Mouse (Mus musculus) liver, embryonic 16.5 days (tissue): ENCODE data around the gene Nhlrc4. TPM values are rescaled to one million over a fixed set of nuclear protein-coding genes. Genes with fewer than 3 reads are reported as not detected.
A peak's percentile ranks its signal among the peaks of the same experiment; 100 is the strongest.

ENCODE experiments used
- ATAC-seq: fragments of 200-750 bp; cut with Nextera tagmentation; 2 replicates; pipeline ENCODE4 v1.8.0; 2017; ENCODE audit warnings: low read depth, mild to moderate bottlenecking, moderate number of reproducible peaks, moderate library complexity
- H3K27ac ChIP-seq: fragments of 300-500 bp; sonication (generic); 2 replicates; pipeline ENCODE4 v1.5.1; 2014; ENCODE audit warnings: mild to moderate bottlenecking, low read length
- H3K27me3 ChIP-seq: fragments of 300-500 bp; sonication (generic); 2 replicates; pipeline ENCODE4 v1.6.1; 2014; ENCODE audit warnings: low read depth, low read length, mixed read lengths; ENCODE audit not compliant: control insufficient read depth, insufficient read depth
- H3K36me3 ChIP-seq: fragments of 300-500 bp; sonication (generic); 2 replicates; pipeline ENCODE4 v1.6.1; 2014; ENCODE audit warnings: mild to moderate bottlenecking; ENCODE audit not compliant: control insufficient read depth, insufficient read depth
- H3K4me1 ChIP-seq: fragments of 300-500 bp; sonication (generic); 2 replicates; pipeline ENCODE4 v1.6.1; 2014; ENCODE audit warnings: low read depth, low read length, mixed read lengths; ENCODE audit not compliant: control insufficient read depth
- H3K4me2 ChIP-seq: fragments of 300-500 bp; sonication (generic); 2 replicates; pipeline ENCODE4 v1.6.1; 2014; ENCODE audit warnings: low read depth, low read length, mixed read lengths
- H3K4me3 ChIP-seq: fragments of 300-500 bp; sonication (generic); 2 replicates; pipeline ENCODE4 v1.5.1; 2014; ENCODE audit warnings: low read depth, mild to moderate bottlenecking, low read length
- H3K9ac ChIP-seq: fragments of 300-500 bp; sonication (generic); 2 replicates; pipeline ENCODE4 v1.6.1; 2014; ENCODE audit warnings: low read depth, low read length
- H3K9me3 ChIP-seq: fragments of 300-500 bp; sonication (generic); replicated peaks from 2 replicates; pipeline ENCODE4 v1.6.1; 2016; ENCODE audit warnings: low read length; ENCODE audit not compliant: control insufficient read depth
- WGBS: fragments of 180-500 bp; shearing (Covaris S2); extraction: QIAGEN DNeasy Blood & Tissue Kit; methylation state at CpG from one replicate; pipeline ENCODE4 v1.1.7; 2014; ENCODE audit not compliant: insufficient replicate concordance; 5-methylcytosine and 5-hydroxymethylcytosine counted together
- polyA plus RNA-seq: library from polyadenylated mRNA; unstranded; fragments of >200 nt; fragmentation: Nextera tagmentation; extraction: Ambion mirVana; gene quantifications from 2 replicates; pipeline ENCODE4 v1.2.1, GENCODE M21; 2015

Gene Nhlrc4
- polyA plus RNA-seq, 1 experiment from 2014 or later: 7.8 TPM

- H3K4me2 ChIP-seq: no peak overlapping the region
- H3K27ac ChIP-seq: no peak overlapping the region
- H3K4me3 ChIP-seq: no peak overlapping the region
- no peaks in the 10 kb centered on the region for H3K9me3 ChIP-seq
- 79% methylated on average over 5 of the region's 5 CpGs for WGBS
- H3K4me1 ChIP-seq: peaks cover 23% of the 10 kb centered on the region
- H3K36me3 ChIP-seq: no peaks in the 10 kb centered on the region
- no peak overlapping the region for H3K9ac ChIP-seq
- no peak for ATAC-seq
- no peaks in the 10 kb centered on the region for H3K27me3 ChIP-seq
Observed at GRCm38 (mm10) chr17:25980854-25981253, 36.1 kb upstream of the Nhlrc4 start.

GRCm38 (mm10) chr17:25979829-25980738 is 35.3 kb upstream of the Nhlrc4 start:
- H3K9me3 ChIP-seq: no peaks in the 10 kb centered on the region
- no peak overlapping the region for H3K9ac ChIP-seq
- peak; percentile 59 for ATAC-seq
- H3K4me3 ChIP-seq: no peak overlapping the region
- H3K4me2 ChIP-seq: no peak overlapping the region
- H3K36me3 ChIP-seq: no peaks in the 10 kb centered on the region
- H3K27me3 ChIP-seq: no peaks in the 10 kb centered on the region
- H3K4me1 ChIP-seq: peaks cover 21% of the 10 kb centered on the region
- no peak overlapping the region for H3K27ac ChIP-seq
- WGBS: 79% methylated on average over 5 of the region's 5 CpGs

- Histone ChIP-seq H3K4me3 (no peak overlapping the region), H3K4me2 (no peak overlapping the region), H3K9me3 (no peaks in the 10 kb centered on the region), H3K27me3 (no peaks in the 10 kb centered on the region), H3K9ac (no peak overlapping the region), H3K36me3 (no peaks in the 10 kb centered on the region), H3K27ac (peak overlapping the region; percentile 64), H3K4me1 (peaks cover 27% of the 10 kb centered on the region)
- WGBS: 64% methylated on average over 4 of the region's 4 CpGs
- ATAC-seq: no peak
Observed at GRCm38 (mm10) chr17:25970954-25971707, 26.4 kb upstream of the Nhlrc4 start.

- Histone ChIP-seq H3K4me2 (no peak overlapping the region), H3K9ac (no peak overlapping the region), H3K27ac (peak overlapping the region; percentile 64), H3K36me3 (no peaks in the 10 kb centered on the region), H3K9me3 (no peaks in the 10 kb centered on the region), H3K4me3 (no peak overlapping the region), H3K4me1 (peaks cover 27% of the 10 kb centered on the region), H3K27me3 (no peaks in the 10 kb centered on the region)
- no peak for ATAC-seq
- WGBS: 83% methylated on average over 9 of the region's 9 CpGs
Observed at GRCm38 (mm10) chr17:25970448-25970847, 25.7 kb upstream of the Nhlrc4 start.

- peaks cover 43% of the 10 kb centered on the region for H3K4me1 ChIP-seq
- no peak overlapping the region for H3K4me3 ChIP-seq
- H3K27ac ChIP-seq: peak overlapping the region; percentile 65
- peaks cover 5% of the 10 kb centered on the region; the same call in 1 of the 2 replicates for H3K36me3 ChIP-seq
- no peaks in the 10 kb centered on the region for H3K9me3 ChIP-seq
- WGBS: 17% methylated on average over 1 of the region's 1 CpGs
- H3K27me3 ChIP-seq: no peaks in the 10 kb centered on the region
- 0 out of 2 replicates have a peak overlapping the region, but pooled peaks have one; percentile 7 for H3K4me2 ChIP-seq
- ATAC-seq: peak; percentile 80
- H3K9ac ChIP-seq: peak overlapping the region; percentile 30; the same call in 1 of the 2 replicates
Observed at GRCm38 (mm10) chr17:25968176-25968575, 23.4 kb upstream of the Nhlrc4 start.

GRCm38 (mm10) chr17:25967652-25968051 is 22.9 kb upstream of the Nhlrc4 start:
- peak overlapping the region; percentile 65 for H3K27ac ChIP-seq
- no peaks in the 10 kb centered on the region for H3K9me3 ChIP-seq
- peaks cover 5% of the 10 kb centered on the region; the same call in 1 of the 2 replicates for H3K36me3 ChIP-seq
- H3K27me3 ChIP-seq: no peaks in the 10 kb centered on the region
- no peak overlapping the region for H3K9ac ChIP-seq
- no peak overlapping the region for H3K4me3 ChIP-seq
- H3K4me2 ChIP-seq: no peak overlapping the region
- H3K4me1 ChIP-seq: peaks cover 48% of the 10 kb centered on the region
- 0 out of 2 replicates have a peak, but pooled peaks have one; percentile 22 for ATAC-seq
- WGBS: 45% methylated on average over 3 of the region's 3 CpGs

GRCm38 (mm10) chr17:25964271-25964670 is 19.5 kb upstream of the Nhlrc4 start:
- Histone ChIP-seq H3K27ac (peak overlapping the region; percentile 13), H3K9ac (no peak overlapping the region)
- 79% methylated on average over 7 of the region's 7 CpGs for WGBS

GRCm38 (mm10) chr17:25962413-25962905 is 17.7 kb upstream of the Nhlrc4 start:
- Histone ChIP-seq H3K9me3 (no peaks in the 10 kb centered on the region), H3K27me3 (no peaks in the 10 kb centered on the region), H3K4me1 (peaks cover 52% of the 10 kb centered on the region), H3K4me2 (peak overlapping the region; percentile 77), H3K4me3 (peak overlapping the region; percentile 64), H3K36me3 (peaks cover 5% of the 10 kb centered on the region; the same call in 1 of the 2 replicates), H3K27ac (peak overlapping the region; percentile 96), H3K9ac (peak overlapping the region; percentile 78)
- 79% methylated on average over 7 of the region's 7 CpGs for WGBS
- ATAC-seq: no peak

More at GRCm38 (mm10) chr17:25964271-25964670, 19.5 kb upstream of the Nhlrc4 start:
- ATAC-seq: no peak
- H3K36me3 ChIP-seq: peaks cover 5% of the 10 kb centered on the region; the same call in 1 of the 2 replicates
- no peak overlapping the region for H3K4me2 ChIP-seq
- H3K27me3 ChIP-seq: no peaks in the 10 kb centered on the region
- H3K4me1 ChIP-seq: peaks cover 68% of the 10 kb centered on the region
- no peak overlapping the region for H3K4me3 ChIP-seq
- H3K9me3 ChIP-seq: no peaks in the 10 kb centered on the region
